Mouse (Mus musculus): ENCODE measurements around the gene Serpinb9g.
"Not testable (repeated sequence)": the region's sequence is repeated elsewhere in the genome, so short reads cannot be mapped to it uniquely, and the experiment has no call there.

Serpinb9g gene

DNA sequence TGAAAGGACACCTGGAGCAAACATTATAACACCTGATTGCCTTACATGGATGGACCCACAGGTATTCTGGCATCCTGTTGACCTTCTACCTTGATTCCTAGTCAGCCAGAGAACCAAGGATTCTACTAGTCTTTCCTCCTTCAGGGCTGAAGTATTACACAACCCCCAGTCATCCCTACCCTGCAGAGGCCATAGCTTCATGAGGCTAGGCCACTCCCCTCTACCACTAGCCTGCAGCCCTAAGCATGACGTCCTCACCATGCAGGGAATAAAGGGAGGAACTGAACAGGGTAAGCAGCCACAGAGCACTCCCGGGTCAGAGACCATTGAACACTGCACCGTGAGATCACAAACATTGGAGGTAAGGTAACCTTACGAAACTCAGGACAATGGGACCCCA, at the start of gene Serpinb9g:
Serpinb9g (plus strand) TSS at position 301 of the 400 bp plus-strand sequence.
- DNase-seq = not testable (repeated sequence)

DNA sequence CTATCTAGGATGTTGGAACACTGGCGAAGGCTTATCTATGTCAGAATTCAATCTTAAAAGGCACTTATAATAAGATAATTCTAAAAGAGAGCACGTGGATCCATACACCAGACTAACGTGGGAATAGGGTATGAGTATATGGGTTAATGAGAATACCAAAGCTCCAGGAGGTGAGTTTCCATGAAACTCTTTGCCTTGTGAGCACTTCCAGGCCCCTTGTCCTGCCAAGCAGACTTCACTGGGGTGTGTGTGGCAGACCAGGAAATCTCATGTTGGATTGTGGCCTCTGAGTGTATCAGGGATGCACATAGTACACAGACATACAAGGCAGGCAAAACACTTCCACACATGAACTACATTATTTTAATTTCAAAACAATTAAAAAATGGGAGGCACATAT, 718 bp upstream of the Serpinb9g start:
- not testable (repeated sequence) for DNase-seq

GRCm38 (mm10) chr13:33524629-33525028, 40.0 kb downstream of the Serpinb9g start:
- no peak for DNase-seq

DNA sequence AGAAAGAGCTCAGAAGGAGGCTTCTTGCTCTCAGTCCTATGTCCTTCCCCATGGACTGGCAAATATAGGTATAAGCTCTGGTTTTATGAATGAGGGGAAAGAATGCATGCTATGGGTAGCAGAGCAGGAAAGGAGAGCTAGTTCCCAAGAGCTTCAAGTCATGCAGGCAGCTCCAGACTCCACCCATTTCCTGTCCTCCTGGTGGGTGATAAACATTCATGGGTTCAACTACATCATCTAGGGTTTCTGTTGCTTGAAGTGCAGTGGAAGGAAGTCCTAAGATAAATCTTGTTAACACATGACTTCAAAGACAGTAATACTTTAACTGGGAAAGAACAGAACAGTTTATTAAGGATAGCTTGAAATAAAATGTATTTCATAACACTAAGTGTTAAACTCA, 48.2 kb downstream of the Serpinb9g start:
- no peak for DNase-seq

Data from kidney, adult 9 months (tissue).